Mouse (Mus musculus) thymus, postnatal 25 days (tissue): ENCODE results near the gene Cavin1.

ENCODE experiments used
- DNase-seq: peaks from one replicate; pipeline ENCODE4 v3.0.0; 2022

Cavin1 gene

DNA sequence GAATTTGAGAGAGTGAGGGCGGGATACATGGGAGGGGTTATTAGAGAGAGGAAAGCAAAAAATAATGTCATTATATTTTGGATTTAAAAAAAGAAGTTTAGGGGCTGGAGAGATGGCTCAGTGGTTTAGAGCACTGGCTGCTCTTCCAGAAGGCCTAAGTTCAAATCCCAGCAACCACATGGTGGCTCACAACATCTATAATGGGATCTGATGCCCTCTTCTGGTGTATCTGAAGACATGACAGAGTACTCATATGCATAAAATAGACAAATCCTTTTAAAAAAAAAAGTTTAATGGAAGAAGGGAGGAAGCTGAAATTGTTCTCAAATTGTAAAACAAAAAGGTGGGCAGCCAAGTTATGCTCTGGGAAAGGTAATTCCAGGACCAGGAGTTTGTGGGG is 21.1 kb downstream of the Cavin1 start:
- no peak for DNase-seq

DNA sequence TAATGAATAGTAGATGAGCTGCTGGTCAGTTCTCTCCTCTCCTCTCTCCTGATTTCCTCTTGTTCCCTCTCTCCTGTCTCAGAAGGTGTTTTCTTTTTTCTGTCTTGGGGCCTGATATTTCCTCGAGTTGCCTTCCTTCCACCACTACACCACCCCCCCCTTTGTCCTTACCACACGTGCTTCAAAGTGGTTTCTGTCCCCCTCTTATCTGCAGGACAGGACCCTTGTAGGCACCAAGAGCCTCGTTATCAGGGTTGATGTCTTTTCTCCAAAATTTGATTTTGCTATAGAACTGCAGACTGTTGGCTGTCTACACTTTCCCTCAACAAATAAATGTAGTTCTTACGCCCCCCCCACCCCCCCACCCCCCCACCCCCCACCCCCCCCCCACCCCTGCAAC is 22.4 kb downstream of the Cavin1 start:
- no peak for DNase-seq

DNA sequence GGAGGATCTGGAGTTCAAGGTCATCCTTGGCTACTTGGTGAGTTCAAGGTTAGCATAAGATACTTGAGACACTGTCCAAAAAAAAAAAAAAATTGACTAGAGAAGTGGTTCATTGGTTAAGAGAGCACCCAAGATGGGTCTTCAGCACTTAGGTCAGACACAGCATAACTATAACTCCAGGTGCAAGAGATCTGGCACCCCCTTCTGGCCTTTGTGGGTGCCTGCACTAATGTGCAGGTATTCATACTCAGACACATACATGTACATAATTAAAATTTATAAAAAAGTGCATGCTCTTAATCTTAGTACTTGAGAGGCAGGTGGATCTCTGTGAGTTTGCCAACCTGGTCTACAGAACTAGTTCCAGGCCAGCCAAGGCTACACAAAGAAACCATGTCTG is 23.1 kb downstream of the Cavin1 start:
- peak; percentile 35 for DNase-seq

DNA sequence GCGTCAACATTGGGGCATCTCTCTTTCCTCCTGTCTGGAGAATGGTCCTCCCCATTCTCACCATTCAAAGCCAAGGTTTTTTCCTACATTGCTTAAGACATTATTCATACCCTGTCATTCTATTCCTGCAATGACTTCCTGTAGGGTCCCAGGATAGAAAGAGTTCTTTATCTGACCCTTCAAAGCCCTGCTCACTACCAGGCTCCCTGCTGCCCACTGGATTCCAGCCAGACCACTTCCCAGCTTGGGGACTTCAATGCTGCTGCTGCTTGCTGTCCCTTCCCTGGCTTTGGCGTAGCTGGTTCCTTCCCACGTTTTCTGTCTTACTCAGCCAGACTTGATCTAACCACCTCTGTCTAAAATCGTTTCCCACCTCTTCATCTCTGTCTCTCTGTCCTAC is 23.8 kb downstream of the Cavin1 start:
- no peak for DNase-seq

DNA sequence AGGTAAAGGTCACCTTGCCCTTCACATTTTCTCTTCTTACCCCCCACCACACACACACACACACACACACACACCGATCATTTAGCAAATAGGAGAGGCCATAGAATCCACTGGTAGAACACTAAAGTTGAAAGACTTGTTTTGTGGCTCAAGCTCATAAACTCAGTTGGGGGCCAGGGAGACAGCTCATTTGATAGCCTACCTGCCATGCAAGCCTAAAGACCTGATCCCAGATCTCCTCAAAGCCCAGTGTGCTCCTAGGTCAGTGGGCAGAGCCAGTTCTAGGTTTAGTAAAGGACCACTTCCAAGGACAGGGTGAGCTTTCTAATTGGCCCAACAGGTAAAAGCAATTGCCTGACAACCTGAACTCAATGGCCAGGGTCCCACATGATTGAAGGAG is 28.3 kb downstream of the Cavin1 start:
- DNase-seq: no peak

DNA sequence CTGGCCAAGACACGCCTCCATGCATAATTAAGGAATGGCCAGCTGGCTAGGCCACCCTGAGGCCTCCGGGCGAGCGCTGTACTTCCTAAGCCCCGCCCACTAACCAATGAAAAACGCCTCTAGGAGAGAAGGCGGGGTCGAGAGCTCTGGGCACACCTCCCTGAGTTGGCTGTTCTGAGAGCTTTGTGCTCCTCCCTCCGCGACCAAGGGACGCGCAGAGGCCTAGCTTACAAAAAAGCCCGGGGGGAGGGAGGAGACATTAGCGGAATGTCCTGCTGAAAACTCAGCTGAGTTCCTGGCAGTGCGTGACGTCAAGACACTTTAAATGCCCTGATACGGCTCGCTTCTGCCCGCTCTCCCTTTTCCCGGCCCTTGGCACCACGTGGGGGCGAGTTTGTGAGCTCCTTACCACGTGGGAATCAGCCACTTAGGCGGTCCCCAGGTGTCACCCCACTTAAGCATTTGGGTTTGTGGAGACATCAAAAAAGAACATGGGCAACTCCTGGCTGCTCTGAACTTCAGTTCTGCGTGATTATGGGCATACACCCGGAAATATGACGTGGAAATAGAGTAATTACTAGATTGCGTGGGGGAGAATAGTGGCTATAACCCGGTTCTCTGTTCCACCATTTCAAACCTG is 31.1 kb downstream of the Cavin1 start, which contains the start of gene Stat3:
TSS of gene Stat3 (minus strand) at position 29 of the 640 bp plus-strand sequence.
- peak; percentile 100 for DNase-seq

DNA sequence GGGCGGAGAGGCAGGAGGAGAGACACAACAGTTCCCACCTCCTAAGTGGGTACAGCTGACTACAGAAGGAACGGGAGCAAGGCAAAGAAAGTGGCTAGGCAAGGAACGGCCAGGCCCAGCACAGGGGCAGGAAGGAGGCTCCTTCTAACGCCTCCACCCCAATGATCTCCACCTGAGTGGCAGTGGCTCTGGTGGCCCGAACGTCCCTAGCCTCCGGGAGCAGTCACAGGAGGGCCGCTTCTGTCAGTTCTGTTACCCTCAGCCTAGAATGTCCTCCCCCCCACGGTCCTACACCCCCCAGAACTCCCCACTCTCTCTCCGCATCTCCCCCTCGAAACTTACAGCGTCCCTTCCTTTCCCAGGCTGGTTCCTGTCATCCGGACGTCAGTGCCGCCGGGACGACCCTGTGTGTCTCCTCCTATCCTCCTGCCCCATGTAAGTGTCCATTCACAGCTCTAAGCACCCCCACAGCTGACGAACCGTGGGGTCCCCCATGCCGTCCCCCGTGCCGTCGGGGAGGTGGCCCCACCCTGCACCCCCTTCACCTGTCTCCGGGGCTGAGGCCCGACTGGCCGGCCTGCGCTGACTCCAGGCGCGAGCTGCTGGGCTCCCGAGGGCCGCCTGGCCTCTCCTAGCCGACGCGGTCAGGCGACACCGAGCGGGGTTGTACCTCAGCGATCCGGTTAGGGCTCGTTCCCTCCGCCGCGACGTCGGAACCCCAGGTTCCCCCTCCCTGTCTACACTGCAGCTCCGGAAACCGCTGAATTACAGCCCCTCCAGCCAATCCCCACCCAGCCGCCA is 31.8 kb downstream of the Cavin1 start:
- DNase-seq: no peak

DNA sequence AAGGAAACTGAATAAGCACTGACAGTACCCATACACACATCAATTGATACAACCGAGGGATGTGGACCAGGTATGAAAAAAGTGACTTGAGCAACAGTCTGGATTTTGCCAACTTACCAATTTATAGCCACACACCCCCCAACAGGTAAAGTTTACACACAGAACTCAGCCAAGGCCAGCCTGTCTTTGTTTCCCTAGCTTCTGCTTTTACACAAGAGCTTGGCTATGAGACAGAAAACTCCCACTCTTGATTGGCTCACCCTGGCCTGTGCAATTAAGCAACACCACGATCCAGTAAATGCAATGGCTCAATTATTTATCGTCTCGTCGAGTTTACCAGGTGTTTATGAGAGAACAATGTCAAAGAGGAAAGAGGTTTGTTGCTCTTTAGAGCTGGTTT is 32.6 kb downstream of the Cavin1 start:
- DNase-seq: peak; percentile 25

DNA sequence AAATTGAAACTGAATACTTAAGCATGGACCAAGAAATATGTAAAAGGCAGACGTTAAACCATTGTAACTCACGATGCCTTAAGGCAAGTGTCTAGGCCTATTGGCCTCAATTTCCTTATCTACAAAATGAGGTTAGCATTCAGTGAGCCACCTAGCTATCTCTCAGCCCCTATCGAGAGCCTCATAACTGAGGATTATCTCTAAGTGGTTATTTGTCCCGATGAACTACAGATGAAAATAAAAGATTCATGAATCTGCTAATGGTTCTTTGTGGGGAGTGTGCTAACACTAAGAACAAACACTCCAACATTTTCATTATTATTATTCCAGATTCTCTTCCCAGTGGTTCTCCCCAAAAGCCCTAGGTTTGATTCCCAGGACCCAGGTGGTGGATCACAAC is 33.4 kb downstream of the Cavin1 start:
- DNase-seq: no peak

DNA sequence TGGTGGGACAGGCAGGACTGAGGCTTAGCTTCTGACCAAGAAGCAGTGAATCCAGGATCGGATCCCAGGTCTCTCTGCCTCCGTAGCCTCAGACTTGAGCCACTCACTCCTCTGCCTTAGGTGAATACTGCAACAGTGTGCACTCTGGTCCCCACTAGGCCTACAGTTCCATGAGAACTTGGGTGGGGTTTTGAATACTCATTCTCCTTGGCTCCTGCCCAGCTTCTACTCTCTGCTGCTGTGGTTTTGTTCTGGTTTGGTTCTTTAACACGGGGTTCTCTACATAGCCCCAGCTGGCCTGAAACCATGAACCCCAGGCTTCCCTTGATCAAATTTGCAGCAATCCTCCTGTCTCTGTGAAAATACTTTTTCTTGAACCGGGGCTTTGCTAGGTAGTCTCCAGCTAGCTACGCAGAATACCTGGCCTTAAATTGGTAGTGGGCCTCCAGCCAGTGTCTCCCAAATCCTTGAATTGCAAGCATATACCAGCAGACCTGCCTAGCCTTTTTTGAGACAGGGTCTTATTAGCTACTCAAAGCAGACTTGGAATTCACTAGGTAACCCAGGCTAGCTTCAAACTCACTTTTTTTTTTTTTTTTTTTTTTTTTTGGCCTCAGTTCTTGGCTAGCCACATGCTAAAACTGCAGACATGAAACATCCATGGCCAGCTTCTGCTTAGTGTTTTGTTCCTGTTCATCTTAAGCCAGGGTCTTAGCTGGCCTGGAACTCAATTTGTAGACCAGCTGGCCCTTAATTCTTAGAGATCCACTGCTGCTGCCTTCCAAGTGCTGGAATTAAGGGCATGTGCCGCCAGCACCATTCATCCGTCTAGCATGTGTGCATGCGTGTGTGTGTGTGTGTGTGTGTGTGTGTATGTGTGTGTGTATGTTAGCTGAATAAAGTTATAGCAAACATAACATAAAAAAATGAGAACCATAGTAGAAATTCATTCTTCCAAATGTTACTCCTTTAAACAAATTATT is 35.0 kb downstream of the Cavin1 start:
- DNase-seq: no peak

DNA sequence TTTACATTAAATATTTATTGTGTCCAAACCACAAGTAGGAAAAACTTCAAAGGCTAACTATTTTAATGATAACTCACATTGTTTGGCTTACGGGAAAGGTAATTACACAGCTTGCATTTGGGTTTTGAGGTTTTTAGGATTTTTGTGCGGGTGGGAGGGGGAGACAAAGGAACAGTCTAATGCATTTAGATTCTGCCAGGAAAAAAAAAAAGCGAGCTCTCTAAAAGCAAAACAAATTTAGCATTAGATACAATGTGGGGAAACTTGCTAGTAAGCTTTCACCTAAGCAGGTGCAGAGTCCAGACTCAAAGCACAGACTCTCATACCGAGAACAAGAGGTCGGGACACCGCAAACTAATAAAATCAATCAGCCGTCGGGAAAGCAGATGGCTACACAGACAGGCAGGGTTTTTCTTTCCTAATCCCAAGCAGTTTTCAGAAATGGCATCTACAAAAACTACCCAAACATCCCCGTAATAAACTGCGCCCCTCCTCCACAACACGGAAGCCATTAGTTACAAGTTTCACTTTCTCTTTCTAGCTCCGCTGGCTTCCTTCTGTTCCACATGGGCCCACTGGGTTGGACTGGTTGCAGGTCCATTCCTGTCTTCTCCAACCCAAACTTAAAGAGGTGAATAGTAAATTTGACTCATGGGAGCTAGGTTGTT is 39.3 kb downstream of the Cavin1 start:
- DNase-seq: peak; percentile 77

DNA sequence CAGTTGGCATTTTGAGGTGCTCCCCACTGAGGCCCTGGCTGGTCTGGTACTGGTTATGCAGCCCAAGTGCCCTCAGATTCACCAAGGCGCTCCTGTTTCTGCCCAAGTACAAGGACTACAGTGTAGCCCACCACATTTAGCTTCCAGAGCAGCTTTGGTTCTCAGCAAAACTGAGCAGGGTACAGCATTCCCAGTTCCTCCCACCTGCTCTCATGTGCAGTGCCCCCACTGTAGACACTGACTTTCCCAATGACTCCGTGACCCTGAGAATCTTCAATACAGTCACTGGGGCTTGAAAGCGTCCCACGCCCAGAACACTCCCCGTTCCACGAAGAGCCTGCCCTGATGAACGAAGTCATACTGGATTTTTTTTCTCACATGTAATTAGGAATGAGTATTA is 40.1 kb downstream of the Cavin1 start:
- DNase-seq: peak; percentile 11

DNA sequence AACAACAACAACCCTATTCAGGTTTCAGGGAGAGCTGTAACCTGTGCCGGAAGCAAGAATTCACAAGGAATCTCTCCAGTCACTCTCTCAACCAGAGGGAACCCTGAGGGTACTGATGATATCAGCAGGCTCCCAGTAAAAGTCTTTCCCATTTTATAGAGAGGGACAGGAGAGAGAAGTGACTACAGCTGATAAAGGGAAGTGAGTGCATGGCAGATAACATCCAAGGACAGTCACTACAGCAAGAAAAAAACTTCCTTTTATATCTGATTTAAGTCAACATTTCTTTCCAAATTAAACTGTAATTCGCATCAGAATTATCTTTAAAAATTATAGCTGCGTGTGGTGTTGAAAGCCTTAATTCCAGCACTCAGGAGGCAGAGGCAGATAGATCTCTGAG is 43.3 kb downstream of the Cavin1 start:
- DNase-seq: no peak

DNA sequence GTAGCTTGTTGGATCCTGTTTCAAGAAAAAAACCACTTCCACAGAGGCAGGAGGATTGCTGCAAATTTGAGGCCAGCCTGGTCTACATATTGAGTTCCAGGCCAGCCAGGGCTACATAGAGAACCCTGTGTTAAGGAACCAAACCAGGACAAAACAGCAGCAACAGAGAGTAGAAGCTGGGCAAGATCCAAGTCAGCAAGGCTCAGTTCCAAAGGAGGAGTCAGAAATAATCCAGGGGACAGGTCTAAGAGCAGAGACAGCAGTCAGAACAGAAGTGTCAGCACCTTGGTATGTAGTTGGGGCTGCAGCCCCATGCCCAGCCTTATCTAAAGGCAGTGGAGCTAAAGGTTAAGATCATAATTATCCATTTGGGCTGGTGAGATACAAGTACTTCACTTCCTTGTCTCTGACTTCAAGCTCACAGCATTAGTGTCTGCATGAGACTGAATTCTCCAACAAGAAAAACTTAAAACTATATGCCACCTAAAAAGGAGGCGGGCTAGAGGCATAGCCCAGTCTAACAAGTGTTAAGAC is 46.2 kb downstream of the Cavin1 start:
- DNase-seq: no peak

DNA sequence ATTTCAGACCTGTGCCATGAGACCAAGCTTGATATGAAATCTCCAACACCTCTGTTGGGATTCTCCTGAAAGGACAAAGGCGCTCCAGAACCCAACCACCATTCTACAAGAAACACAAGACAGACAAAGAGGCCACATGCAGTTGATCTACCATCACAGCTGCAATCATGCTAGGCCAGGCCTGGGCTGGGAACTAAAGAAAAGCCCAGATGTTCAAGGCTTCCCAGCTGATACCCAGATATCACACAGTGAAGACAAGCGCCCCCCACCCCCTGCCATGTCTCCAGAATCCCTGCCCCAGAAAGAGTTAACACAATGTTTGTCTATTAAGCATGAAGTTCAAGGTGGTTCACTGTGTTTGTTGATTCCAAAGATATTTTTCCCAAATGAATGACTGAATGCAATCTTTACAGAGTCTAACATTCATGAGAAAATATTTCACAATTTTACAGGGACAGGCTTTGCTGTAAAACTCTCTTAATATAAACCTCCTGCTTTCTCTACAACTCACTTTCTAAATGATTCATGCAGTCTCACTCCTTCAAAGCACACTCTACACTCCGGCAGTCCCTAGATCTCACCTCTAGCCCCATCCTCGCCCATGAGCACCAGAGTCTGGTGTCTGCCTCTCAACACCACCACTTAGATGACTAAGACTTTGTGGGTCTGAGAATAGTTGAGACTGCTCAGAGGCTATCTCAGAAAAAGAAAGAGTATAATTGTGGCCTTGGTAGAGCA is 49.6 kb downstream of the Cavin1 start:
- no peak for DNase-seq

DNA sequence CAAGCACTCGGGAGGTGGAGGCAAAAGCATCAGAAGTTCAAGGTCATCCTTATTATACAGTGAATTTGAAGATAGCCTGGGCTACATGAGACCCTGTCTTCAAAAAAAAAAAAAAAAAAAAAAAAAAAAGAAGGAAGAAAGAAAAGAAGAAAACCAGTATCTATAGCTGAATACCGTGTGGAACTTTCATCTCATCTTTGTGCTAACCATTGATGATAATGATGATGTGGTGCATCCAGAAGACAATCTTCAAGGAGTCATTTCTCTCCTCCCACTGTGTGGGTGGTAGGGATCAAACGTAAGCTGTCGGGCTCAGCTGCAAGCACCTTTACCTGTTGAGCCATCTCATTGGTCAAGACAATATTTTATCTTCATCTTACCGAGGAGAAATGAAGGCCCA is 52.7 kb downstream of the Cavin1 start:
- DNase-seq: no peak

DNA sequence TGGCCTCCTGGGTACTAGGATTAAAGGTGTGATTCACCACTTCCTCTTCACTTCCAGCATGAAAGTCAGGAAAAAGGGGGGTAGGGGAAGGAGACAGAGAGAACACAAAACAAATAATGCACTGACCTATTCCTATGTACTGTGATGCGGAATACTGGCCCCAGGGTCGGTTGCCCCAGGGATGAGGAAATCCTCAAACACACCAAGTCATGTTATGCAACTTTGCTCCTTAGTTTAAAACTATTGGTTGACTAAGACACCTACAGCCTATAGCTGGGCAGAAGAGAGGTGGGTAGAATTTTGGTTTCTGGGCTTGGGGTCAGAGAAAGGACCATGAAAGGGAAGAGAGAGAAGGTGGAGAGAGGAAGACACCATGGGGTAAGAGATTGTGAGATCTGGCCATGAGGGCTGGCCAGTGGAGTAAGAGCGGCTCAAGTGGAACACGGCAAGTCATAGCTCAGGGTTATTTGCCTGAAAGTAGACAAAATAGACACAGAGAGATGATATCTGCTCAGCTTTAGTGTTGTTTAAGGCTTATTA is 54.2 kb downstream of the Cavin1 start:
- no peak for DNase-seq

DNA sequence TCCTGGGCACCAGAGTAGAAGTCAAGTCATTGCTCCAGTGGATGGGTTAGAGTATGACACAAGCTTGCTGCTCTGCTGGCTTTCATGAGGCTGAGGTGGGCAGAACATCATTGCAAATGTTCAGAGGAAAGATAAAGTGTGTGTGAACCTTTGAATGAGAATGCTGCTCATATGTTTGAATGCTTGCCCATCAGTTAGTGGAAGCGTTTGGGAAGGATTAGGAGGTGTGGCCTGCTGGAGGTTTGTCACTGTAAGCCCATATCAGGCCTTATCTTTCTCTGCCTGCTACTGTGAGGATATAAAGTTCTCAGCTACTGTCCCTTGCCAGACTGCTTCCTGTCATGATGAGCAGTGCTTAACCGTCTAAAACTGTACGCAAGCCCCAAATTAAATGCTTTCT is 55.6 kb downstream of the Cavin1 start:
- no peak for DNase-seq

DNA sequence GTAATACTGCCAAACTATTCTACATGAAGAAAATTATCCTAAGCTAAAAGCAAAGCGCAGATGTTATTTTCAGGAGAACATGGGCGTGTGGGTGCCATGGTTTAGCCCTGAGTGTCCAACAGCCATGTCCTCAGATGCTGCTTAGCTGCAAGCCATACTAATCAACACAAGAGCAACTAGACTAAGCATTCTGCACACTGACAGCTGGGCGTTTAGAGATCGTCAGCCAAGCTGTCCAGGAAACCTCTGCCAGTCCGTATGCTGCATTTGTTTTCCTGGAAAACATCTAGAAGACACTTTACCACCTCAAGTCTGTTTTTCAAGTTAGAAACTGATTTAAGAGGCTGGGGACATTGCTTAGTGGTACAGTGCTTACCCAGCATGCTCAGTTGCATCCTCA is 56.3 kb downstream of the Cavin1 start:
- DNase-seq: no peak

DNA sequence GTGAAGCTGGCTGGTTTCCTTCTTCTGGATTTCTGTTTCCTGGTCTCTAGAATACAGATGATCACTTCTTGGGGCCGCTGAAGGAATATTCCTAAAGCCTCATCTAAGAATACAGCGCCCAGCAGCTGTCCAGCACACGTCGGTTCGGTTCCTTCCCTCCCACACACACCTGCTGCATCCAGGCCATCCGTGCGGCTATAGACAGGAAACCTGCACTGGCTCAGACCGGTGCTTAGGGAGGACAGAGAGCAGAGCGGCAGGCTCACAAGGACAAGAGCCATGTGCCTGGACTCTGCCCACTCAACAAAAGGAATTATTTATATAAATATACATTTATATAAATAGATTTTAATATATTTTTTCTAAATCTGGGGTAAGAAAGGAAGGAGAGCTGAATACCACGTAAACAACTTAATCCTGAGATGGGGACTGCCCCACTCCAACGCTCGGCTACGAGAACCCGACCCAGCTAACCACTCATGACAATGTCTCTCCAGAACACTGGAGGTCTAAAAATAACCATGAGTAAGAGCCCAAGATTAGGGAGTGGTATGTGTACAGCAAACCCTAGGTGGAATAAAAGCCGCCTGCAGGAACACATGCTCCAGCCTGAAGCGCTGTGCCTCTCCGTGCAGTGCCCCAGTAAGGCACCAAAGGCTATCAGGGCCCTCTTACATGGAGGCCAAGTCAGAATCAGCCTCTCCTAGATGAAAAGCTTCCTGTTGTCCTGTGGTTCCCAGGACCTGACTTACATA is 58.1 kb downstream of the Cavin1 start:
- DNase-seq: no peak

DNA sequence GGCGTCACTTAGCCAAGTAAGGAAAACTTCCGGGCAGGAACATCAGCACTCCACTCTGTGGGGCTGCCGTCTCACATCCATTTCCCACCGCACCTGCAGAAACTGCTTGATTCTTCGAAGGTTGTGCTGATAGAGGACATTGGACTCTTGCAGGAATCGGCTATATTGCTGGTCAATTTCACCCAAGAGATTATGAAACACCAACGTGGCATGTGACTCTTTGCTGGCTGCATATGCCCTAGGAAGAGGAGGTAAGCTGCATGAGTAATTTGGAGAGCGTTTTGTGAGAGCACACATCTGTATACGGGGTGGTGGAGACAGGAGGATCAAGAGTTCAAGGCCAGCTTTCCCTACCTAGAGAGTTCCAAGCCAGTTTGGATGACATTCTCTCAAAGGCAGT is 62.1 kb downstream of the Cavin1 start:
- DNase-seq: no peak
